Mouse (Mus musculus): Measurements from ENCODE around the gene Palld.

- TF ChIP-seq CTCF (conservative IDR thresholded peaks at IDR 0.05; ENCODE audit: insufficient read depth, insufficient read length, low read depth, low read length) (no peak), POLR2A (IDR thresholded peaks at IDR 0.05; ENCODE audit: low read depth, low read length) (no peak)
These were observed 190.1 kb downstream of the Palld start for GRCm38 (mm10) chr8:61712426-61712825.

Measured in kidney, adult 2 months (tissue).